Mouse (Mus musculus): ENCODE results near the gene Hyal1.
"Not testable (repeated sequence)": the region's sequence is repeated elsewhere in the genome, so short reads cannot be mapped to it uniquely, and the experiment has no call there.

Hyal1 gene

DNA sequence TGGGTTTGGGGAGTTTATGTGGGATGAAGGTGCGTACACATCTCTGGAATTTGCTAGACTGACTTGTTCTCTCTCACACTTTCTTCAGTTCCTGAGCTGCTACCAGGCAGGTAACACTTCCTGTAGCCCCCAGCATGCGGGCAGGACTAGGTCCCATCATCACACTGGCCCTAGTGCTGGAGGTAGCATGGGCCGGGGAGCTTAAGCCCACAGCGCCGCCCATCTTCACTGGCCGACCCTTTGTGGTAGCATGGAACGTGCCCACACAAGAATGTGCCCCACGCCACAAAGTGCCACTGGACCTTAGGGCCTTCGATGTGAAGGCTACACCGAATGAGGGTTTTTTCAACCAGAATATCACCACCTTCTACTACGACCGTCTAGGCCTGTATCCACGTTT, 6.7 kb upstream of the Hyal1 start:
- no peak for DNase-seq (ENCODE audit: extremely low read depth, low read depth, low spot score)

GRCm38 (mm10) chr9:107570845-107571244, 5.9 kb upstream of the Hyal1 start:
- no peak for DNase-seq (ENCODE audit: extremely low read depth, low read depth, low spot score)

DNA sequence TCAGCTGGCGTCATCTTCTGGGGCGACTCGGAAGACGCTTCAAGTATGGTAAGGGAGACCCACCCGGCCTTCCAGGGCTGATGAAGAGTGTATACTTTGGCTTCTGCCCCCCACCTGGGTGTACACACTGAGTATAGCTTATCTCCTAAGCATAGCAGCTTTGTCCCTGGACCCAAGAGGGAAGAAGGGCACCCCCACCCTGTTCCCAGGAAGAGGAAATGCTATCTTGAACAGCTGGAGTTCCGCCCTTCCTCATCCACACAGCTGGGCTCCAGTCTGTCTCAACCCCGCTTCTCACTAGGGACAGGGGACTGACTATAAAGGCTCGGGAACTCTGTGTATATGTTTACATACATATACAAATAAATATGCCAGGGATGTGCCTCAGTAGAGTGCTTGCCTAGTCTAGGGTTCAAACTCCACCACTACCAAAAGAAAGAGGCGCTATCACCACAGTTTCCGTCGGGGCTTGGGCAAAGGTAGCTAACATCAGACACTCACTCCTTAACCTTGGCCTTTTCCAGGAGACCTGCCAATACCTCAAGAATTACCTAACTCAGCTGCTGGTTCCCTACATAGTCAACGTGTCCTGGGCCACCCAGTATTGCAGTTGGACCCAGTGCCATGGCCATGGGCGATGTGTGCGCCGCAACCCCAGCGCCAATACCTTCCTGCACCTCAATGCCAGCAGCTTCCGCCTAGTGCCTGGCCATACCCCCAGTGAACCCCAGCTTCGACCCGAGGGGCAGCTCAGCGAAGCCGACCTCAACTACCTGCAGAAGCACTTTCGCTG, 5.0 kb upstream of the Hyal1 start:
- DNase-seq (ENCODE audit: extremely low read depth, low read depth, low spot score) = peak; percentile 94

DNA sequence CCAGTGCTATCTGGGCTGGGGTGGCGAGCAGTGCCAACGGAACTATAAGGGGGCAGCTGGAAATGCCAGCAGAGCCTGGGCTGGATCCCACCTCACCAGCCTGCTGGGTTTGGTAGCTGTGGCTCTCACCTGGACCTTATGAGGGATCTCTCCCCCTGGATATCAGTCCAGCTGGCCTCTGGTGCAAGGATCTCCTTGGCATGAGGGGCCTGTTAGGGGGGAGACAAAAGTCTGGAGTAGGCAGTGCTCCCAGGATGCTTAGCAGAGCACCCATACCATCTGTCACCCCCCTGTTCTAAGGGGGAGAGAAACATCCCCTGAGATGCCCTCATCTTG, 4.4 kb upstream of the Hyal1 start:
- no peak for DNase-seq (ENCODE audit: extremely low read depth, low read depth, low spot score)

GRCm38 (mm10) chr9:107573774-107574173, 3.0 kb upstream of the Hyal1 start:
- not testable (repeated sequence) for DNase-seq (ENCODE audit: extremely low read depth, low read depth, low spot score)

DNA sequence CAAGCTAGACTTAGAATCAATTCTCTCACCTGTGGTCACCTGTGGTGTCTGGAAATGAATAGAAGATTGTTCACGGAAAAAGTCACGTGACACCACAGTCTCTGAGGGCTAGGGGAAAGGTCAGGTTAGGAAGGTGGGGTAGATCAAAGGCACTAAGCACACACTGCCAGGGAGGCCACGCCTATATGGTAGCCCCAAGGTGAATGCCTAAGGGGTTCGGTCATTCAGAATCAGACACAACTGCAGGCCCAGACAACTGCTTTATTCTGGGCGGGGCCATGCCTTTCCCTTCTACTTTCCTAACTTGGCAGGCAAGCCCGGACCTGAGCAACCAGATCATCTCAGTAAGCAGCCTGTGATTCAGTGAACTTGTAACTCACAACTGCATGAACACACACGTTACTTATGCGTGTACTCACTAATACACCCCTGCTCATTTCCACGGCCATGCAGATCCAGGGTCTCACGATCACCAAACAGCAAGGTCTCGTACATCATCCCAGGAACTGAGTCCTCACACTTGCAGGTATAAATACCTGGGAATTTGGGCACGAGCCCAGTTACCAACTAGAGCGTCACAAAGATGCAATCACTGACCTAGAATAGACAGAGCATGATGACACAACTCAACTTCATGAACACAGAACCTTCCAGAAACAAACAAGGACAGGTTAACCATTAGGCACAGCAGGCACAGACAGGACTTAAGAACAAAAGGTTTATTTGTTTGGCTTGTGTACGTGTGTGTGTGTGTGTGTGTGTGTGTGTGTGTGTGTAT, 959 bp upstream of the Hyal1 start:
- peak; percentile 90 for DNase-seq (ENCODE audit: extremely low read depth, low read depth, low spot score)

GRCm38 (mm10) chr9:107577871-107578270, 1.1 kb downstream of the Hyal1 start:
- DNase-seq (ENCODE audit: extremely low read depth, low read depth, low spot score) = no peak

DNA sequence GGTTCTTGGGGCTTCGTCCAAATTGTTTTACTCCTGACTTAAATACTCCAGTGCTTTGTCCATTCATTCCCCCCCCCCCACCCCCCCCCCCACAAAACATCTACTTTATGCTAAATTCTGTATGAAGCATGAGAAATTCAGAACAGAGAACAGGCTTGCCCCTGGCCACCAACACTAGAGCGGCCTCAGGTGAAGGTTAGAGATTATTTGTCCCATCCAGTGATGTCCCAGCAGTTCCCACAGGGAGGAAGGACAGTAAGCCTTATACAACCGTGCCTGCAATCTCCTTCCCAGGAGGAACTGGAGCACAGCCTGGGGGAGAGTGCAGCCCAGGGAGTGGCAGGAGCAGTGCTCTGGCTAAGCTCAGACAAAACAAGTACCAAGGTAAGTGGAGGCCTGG, 1.9 kb downstream of the Hyal1 start, which contains the start of gene Naa80:
Naa80 (plus strand) TSS at position 301 of the 400 bp plus-strand sequence.
- DNase-seq (ENCODE audit: extremely low read depth, low read depth, low spot score) = no peak

- no peak for DNase-seq (ENCODE audit: extremely low read depth, low read depth, low spot score)
Observed at GRCm38 (mm10) chr9:107579023-107579900, 2.5 kb downstream of the Hyal1 start.

DNA sequence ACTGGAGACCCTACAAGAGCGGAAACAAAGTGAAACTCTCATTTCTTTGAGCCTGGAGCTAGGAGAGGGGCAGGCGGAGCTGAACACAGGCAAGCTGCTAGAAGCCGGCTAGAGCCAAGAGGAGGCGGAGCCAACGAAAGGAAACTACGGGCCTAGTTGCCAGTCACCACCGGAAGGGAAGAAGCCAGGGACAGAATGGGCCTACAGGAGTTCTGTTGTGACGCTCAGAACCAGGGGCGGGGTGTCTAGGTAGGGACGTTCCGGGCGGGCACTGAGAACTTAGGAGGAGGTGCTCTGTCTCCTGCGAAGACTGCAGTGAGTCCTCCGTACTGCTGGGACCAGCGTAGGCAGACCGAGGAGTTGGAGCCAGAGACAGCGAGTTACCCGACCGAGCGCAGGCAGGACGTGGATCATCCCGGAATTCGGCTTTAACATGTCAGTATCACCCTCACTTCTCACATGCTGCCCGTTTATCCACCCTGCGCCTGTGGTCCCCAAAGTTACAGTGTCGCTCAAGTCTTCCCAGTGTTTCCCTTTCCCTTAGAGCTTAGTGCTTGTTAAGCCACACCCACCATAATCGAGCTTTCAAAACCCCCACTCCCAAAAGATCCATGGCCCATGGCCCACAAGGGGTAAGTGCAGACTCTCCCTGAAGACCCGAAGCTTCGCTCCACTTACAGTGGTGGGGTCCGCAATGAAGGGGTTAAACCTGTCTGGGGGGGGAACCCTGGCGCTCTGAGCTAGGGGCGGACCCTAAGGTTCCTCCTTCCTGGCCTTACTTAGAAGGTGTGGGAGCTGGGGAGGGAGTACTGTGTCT, 4.0 kb downstream of the Hyal1 start, which contains the start of gene Hyal3:
Hyal3 (plus strand) TSS at position 318 of the 817 bp plus-strand sequence.
- peak; percentile 76 for DNase-seq (ENCODE audit: extremely low read depth, low read depth, low spot score)

DNA sequence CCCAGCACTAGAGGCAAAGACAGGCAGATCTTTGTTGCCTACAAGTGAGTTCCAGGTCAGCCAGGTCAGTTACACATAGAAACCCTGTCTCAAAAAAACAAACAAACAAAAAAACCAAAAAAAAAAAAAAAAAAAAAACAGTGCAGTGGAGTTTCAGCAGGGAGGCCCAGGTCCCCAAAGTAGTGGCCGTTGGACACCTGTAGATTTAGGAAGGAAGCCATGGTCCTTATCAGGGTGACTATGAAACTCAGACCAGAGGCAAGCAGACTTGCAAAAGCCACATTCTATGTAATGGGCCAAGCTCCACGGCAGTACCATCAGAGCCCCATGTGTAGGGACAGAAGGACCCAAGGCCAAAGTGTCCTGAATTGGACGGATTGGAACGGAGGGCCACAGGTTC, 4.9 kb downstream of the Hyal1 start:
- DNase-seq (ENCODE audit: extremely low read depth, low read depth, low spot score) = no peak

DNA sequence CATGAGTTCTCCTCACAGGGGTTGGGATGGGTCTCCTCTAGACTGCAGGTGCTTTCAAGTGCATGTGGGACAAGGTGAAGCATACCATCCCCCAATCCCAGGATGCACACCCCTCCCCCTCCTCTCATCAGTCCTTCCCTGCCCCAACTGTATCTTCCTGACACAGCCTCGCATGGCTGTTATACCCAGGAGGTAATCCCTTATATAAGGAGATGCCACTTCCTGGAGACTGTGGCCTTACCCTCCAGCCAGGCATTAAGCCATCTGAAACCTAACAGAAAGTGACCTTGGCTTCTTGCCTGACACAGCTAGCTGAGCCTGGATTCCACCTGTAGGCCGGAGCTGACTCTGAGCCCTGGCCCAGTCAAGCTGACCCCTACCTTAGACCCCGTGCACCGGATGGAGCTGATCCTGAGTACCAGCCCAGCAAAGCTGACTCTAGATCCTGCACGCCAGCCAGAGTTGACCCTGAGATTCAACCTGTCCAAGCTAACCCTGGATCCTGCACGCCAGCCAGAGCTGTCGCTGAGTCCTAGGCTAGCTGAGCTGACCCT, 5.9 kb downstream of the Hyal1 start:
- no peak for DNase-seq (ENCODE audit: extremely low read depth, low read depth, low spot score)

DNA sequence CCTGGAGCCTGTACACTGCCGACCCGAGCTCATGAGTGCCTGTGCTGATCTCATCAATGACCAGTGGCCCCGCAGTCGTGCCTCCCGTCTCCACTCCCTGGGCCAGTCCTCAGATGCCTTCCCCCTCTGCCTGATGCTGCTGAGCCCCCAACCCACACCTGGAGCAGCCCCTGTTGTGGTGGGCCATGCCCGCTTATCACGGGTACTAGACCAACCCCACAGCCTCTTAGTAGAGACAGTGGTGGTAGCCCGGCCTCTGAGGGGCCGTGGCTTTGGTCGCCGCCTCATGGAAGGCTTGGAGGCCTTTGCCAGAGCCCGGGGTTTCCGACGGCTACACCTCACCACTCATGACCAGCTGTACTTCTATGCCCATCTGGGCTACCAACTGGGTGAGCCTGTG, 6.4 kb downstream of the Hyal1 start:
- DNase-seq (ENCODE audit: extremely low read depth, low read depth, low spot score) = no peak

DNA sequence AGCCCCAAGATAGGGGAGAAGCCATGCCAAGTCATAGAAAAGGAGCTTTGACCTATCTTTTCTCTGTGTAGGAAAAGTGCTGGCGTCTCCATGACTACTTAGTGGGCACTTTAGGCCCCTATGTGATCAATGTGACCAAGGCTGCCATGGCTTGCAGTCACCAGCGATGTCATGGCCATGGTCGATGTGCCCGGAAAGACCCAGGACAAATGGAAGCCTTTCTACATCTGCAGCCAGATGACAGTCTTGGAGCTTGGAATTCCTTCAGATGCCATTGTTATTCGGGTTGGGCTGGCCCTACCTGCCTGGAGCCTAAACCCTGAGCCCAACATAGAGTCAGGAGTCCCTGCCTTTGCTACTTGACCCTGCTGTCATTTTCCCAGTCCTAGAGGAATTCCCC, 9.8 kb downstream of the Hyal1 start:
- DNase-seq (ENCODE audit: extremely low read depth, low read depth, low spot score) = no peak

GRCm38 (mm10) chr9:107586974-107587832, 10.5 kb downstream of the Hyal1 start, which contains the start of gene Ifrd2:
Ifrd2 (plus strand) TSS chr9:107587642.
- peak; percentile 96 for DNase-seq (ENCODE audit: extremely low read depth, low read depth, low spot score)

DNA sequence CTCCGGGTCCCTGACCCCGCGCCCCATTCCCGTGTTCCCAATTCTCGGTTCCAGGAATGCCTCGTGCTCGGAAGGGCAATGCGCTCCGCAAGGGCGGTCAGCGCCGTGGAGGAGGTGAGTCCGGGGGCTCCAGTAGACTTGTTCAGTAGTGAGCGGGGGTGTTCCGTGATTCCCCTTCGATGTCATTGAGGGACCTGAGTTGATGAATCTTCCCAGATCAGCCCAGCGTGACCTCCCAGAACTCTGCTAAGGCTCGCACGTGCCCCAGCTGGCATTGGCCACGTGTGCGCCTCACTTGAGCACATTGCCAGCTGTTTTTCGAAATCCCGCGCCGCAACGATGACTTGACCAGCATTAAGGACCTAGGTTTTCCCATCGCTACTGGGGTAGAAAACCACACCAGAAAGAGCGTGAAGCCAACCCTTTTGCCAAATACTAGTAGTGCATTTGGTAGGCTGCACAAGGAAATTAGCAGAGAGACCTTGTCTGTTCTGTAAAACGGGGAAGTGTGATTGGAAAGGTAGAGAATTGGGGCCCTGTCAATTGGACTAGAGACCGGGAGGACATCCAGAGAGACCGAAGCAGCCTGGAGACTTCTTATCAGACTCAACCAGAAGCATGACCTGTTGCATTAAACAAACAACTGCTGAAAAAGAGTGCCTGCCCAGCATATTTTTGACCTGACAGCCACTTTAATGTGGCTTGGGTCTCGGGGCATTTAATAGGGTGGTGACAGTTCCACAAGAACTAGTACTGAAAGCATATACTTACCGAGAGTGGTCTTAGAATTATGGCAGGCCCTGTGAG, 11.3 kb downstream of the Hyal1 start:
- no peak for DNase-seq (ENCODE audit: extremely low read depth, low read depth, low spot score)

GRCm38 (mm10) chr9:107590058-107590772, 13.5 kb downstream of the Hyal1 start:
- no peak for DNase-seq (ENCODE audit: extremely low read depth, low read depth, low spot score)

- DNase-seq (ENCODE audit: extremely low read depth, low read depth, low spot score) = no peak
Observed at GRCm38 (mm10) chr9:107590773-107591060, 14.0 kb downstream of the Hyal1 start.
